Mouse (Mus musculus) layer of hippocampus, postnatal 36 days (tissue): ENCODE measurements around the gene Olfr1445. TPM values are rescaled to one million over a fixed set of nuclear protein-coding genes. Genes with fewer than 3 reads are reported as not detected.

Source experiments
- DNase-seq, 2 experiments: peaks; one replicate each; pipeline ENCODE4 v3.0.0; 2022
- total RNA-seq, 2 experiments: library from RNA; stranded (reverse); gene quantifications; 2 replicates each; pipeline ENCODE4 v1.2.3; 2021

Gene Olfr1445
- not detected for total RNA-seq

- no peak for DNase-seq
Observed at GRCm38 (mm10) chr19:12883555-12883954, at the start of gene Olfr1445. Gene Olfr1445 (plus strand): TSS chr19:12883855.

DNA sequence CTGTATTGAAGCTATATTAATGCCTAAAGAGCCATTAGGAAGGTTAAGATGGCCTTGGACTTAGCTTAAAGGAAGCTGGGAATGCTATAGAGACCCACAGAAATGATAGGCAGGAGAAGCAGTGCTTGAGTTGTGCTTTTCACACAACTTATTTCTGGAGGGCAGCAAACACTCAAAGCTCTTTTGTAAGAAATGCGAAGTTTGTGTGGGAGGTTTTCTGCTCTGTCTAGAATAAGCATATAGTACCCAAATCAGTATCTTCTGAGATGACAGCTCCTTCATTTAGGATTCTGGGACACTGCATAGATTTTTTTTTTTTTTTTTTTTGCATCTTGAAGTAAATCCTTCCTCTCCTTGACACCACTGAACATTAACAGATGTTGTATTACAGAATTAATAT is 45.1 kb upstream of the Olfr1445 start:
- DNase-seq: no peak

- no peak for DNase-seq
Observed at GRCm38 (mm10) chr19:12846382-12846781, 37.3 kb upstream of the Olfr1445 start, which contains the start of gene Gm5244. Gene Gm5244 (plus strand): TSS chr19:12846682.

- no peak for DNase-seq
Observed at GRCm38 (mm10) chr19:12856983-12857382, 26.7 kb upstream of the Olfr1445 start, which contains the start of gene Olfr1444. Gene Olfr1444 (plus strand): TSS chr19:12857283.

GRCm38 (mm10) chr19:12893424-12893823 is 9.8 kb downstream of the Olfr1445 start, which contains the start of gene Olfr1446:
Gene Olfr1446 (minus strand): TSS chr19:12893524.
- no peak for DNase-seq

- no peak for DNase-seq
Observed at GRCm38 (mm10) chr19:12903643-12904042, 20.0 kb downstream of the Olfr1445 start, which contains the start of gene Olfr1447. Gene Olfr1447 (minus strand): TSS chr19:12903743.

DNA sequence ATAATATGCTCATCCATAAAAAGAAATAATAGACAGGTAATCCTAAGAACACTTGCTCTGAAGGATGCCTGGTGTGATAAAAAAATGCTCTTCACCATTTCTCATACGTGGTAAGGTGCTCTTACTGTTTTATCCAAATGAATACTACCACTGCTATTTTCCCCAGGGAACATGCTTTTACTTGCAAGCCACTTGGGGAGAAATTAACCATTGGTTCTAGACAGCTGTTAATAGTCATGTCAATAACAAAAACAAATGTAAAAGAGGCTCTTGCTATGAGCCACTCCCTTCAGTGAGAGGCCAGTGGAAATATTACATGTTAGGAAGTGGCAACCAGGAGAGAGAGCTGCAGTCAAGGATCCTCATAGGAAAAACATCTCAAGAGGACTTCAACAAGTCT is 40.7 kb downstream of the Olfr1445 start, which contains the start of gene Olfr1448:
Gene Olfr1448 (minus strand): TSS at position 101 of the 400 bp plus-strand sequence.
- no peak for DNase-seq

- no peak for DNase-seq
Observed at GRCm38 (mm10) chr19:12930540-12930939, 46.9 kb downstream of the Olfr1445 start, which contains the start of gene Olfr1449. Gene Olfr1449 (plus strand): TSS chr19:12930840.

Other genes starting within 250 kb of the Olfr1445 start
- not detected for gene Olfr1442, start 213.4 kb upstream of the Olfr1445 start, total RNA-seq
- gene Olfr1443, start 205.7 kb upstream of the Olfr1445 start, total RNA-seq: not detected
- not detected for gene Keg1, start 188.1 kb upstream of the Olfr1445 start, total RNA-seq
- 1 to 10 TPM; 2.9 to 4.1 TPM for gene Cntf, start 118.2 kb upstream of the Olfr1445 start, total RNA-seq
- gene Zfp91, start 87.7 kb upstream of the Olfr1445 start, total RNA-seq: 10 to 100 TPM; 96.1 to 96.3 TPM
- 1 to 10 TPM; 1.1 to 2.0 TPM for gene Lpxn, start 87.7 kb upstream of the Olfr1445 start, total RNA-seq
- not detected for gene Gm5244, start 37.2 kb upstream of the Olfr1445 start, total RNA-seq
- gene Olfr1444, start 26.6 kb upstream of the Olfr1445 start, total RNA-seq: not detected
- not detected for gene Olfr1446, start 9.7 kb downstream of the Olfr1445 start, total RNA-seq
- gene Olfr1447, start 19.9 kb downstream of the Olfr1445 start, total RNA-seq: not detected
- not detected for gene Olfr1448, start 40.6 kb downstream of the Olfr1445 start, total RNA-seq
- not detected for gene Olfr1449, start 47.0 kb downstream of the Olfr1445 start, total RNA-seq
- gene Olfr1450, start 66.4 kb downstream of the Olfr1445 start, total RNA-seq: not detected
- not detected for gene Olfr1451, start 111.2 kb downstream of the Olfr1445 start, total RNA-seq
- not detected for gene Olfr1453, start 144.5 kb downstream of the Olfr1445 start, total RNA-seq
- gene Olfr1454, start 176.8 kb downstream of the Olfr1445 start, total RNA-seq: not detected
- not detected for gene Olfr1457, start 214.0 kb downstream of the Olfr1445 start, total RNA-seq
- gene Olfr1458, start 222.9 kb downstream of the Olfr1445 start, total RNA-seq: not detected